Comparison of ENCODE assay signal across 13 mouse cellular contexts in the genomic region with DNA sequence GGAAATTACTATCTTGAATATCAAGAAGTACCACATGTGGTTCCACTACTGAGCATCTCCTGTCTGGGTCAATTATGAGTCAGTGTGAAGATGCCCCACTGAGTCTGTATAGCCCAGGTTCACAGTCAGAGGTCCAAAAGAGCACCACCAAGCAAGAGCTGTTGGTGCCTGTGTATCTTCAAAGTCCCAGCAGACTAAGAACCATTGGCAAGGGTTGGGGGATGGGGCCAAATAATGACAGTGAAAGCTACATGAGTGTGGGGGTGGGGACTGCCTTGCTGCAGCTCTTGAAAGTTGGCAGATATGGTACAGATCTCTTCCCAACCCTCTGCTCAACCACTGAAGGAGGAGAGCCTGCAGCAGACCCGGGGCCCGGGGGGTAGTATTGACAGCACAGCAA. TPM values are rescaled to one million over a fixed set of nuclear protein-coding genes. Genes with fewer than 3 reads are reported as not detected.
DNase-seq lines count a peak whose midpoint lies in the region; ATAC-seq lines count a peak whose summit lies in the region.
"Had no signal": no experiment of that assay in that cellular context is flagged by ENCODE, and none has a peak within 500 bp of the region (broad histone marks: within the 10 kb centered on the region; RNA-seq: fewer than 3 reads in every experiment).

No protein-coding gene starts in this region.

- ATAC-seq in activated CD4-positive, CD25-positive, alpha-beta regulatory T cell, adult 4 months = peak; percentile 28
- ATAC-seq: forebrain, embryonic 15.5 days; hindbrain, postnatal 0 days had no signal

- DNase-seq in heart, adult 11 months = peak; percentile 75
- DNase-seq in heart, postnatal 14 days = no peak
- DNase-seq in testis, postnatal 10 days (ENCODE audit: low spot score) = peak; percentile 39
- DNase-seq in testis, postnatal 14 days (ENCODE audit: low spot score) = no peak
- DNase-seq in embryo, embryonic 10 days (ENCODE audit: low spot score) = no peak
- DNase-seq in adrenal gland, postnatal 4 days (ENCODE audit: low spot score in 2 of 2) = no peak
- DNase-seq: adrenal gland, postnatal 14 days; cerebellum, adult 2 months; embryo, embryonic 11 days; gastrocnemius, postnatal 10 days had no signal

- intact Hi-C loops in heart, postnatal 14 days (cut with DNase I) = no loop called here

RNA-seq across cellular contexts. Expression of gene BC017158, which starts 48.6 kb away (rescaled TPM):
- 1 to 10 TPM; 7.0 to 8.0 TPM for total RNA-seq in heart, postnatal 14 days (2021)
- 10 to 100 TPM in 1 of 2 experiments, 1 to 10 TPM in 1; 7.8 to 10.1 TPM for polyA plus RNA-seq in activated CD4-positive, CD25-positive, alpha-beta regulatory T cell, adult 4 months (2017; shearing (Covaris generic))
- 10 to 100 TPM; 39.3 to 39.4 TPM for total RNA-seq in adrenal gland, postnatal 4 days (2021)

Comparison
In these comparisons a context has a peak if more than half of its experiments do, and no peak if none do; other contexts are left out.
1. DNase-seq: peak in heart, adult 11 months (single experiment) and testis, postnatal 10 days (single experiment); none in heart, postnatal 14 days (0 of 2), testis, postnatal 14 days (single experiment), embryo, embryonic 10 days (single experiment) and adrenal gland, postnatal 4 days (0 of 2).
2. RNA of gene BC017158, which starts 48.6 kb away (total RNA-seq): 39.3 to 39.4 TPM in adrenal gland, postnatal 4 days; 7.0 to 8.0 TPM in heart, postnatal 14 days; every median in the first group is over 4 times any median in the second.